Mouse (Mus musculus) intestine, embryonic 14.5 days (tissue): Measurements from ENCODE around the gene Catsper3. TPM values are rescaled to one million over a fixed set of nuclear protein-coding genes. Genes with fewer than 3 reads are reported as not detected.

Experiments
- ATAC-seq: fragments of 200-750 bp; cut with Nextera tagmentation; replicated peaks from 2 replicates; pipeline ENCODE4 v1.8.0; 2017; ENCODE audit warnings: low read depth, moderate number of reproducible peaks, moderate TSS enrichment, moderate library complexity; ENCODE audit not compliant: low FRiP score, low TSS enrichment
- DNase-seq: peaks from one replicate; pipeline ENCODE4 v3.0.0-alpha.2; 2018; ENCODE audit warnings: low spot score
- H3K27ac ChIP-seq: fragments of 300-500 bp; sonication (generic); 2 replicates; pipeline ENCODE4 v1.5.1; 2014; ENCODE audit warnings: low read depth, mild to moderate bottlenecking, control low read depth
- H3K27me3 ChIP-seq: fragments of 300-500 bp; sonication (generic); replicated peaks from 2 replicates; pipeline ENCODE4 v1.6.1; 2014; ENCODE audit warnings: low read length, control low read depth; ENCODE audit not compliant: control insufficient read depth, insufficient read depth
- H3K36me3 ChIP-seq: fragments of 300-500 bp; sonication (generic); 2 replicates; pipeline ENCODE4 v1.6.1; 2014; ENCODE audit warnings: low read length, control low read depth; ENCODE audit not compliant: control insufficient read depth, insufficient read depth
- H3K4me1 ChIP-seq: fragments of 300-500 bp; sonication (generic); replicated peaks from 2 replicates; pipeline ENCODE4 v1.6.1; 2014; ENCODE audit warnings: low read length, control low read depth, mixed read lengths; ENCODE audit not compliant: control insufficient read depth, insufficient read depth
- H3K4me2 ChIP-seq: fragments of 300-500 bp; sonication (generic); 2 replicates; pipeline ENCODE4 v1.6.1; 2014; ENCODE audit warnings: low read length
- H3K4me3 ChIP-seq: fragments of 300-500 bp; sonication (generic); 2 replicates; pipeline ENCODE4 v1.5.1; 2014; ENCODE audit warnings: low read depth, low read length, control low read depth, mixed read lengths
- H3K9ac ChIP-seq: fragments of 300-500 bp; sonication (generic); 2 replicates; pipeline ENCODE4 v1.6.1; 2014; ENCODE audit warnings: mild to moderate bottlenecking, low read length
- H3K9me3 ChIP-seq: fragments of 300-500 bp; sonication (generic); 2 replicates; pipeline ENCODE4 v1.6.1; 2016; ENCODE audit warnings: low read length, control low read depth; ENCODE audit not compliant: control insufficient read depth
- WGBS: fragments of 180-500 bp; shearing (Covaris S2); extraction: QIAGEN DNeasy Blood & Tissue Kit; methylation state at CpG from one replicate; pipeline ENCODE4 v1.1.7; 2014; 5-methylcytosine and 5-hydroxymethylcytosine counted together
- polyA plus RNA-seq: library from polyadenylated mRNA; unstranded; fragments of >200 nt; fragmentation: Nextera tagmentation; extraction: Ambion mirVana; gene quantifications from 2 replicates; pipeline ENCODE4 v1.2.1, GENCODE M21; 2014

Gene Catsper3
- polyA plus RNA-seq, 1 experiment from 2014 or later, result 0.23 TPM

DNA sequence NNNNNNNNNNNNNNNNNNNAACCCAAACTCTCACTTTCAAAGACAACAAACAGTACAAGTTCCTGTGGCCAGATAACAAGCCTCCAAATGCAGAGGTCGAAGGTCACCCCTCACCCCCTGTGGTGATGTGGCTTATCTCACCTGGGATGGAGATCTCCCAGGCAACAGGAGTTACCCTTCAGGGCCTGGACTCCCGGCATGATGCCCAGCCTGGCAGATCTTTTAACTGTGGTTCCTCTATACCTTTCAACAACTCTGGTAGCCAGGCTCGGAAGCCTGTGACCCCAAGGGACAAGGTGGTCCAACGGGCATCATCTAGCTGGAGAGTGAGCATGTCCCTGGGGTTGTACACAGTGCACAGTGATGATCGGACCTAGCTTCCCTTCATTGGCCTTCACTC lies 38.1 kb downstream of the Catsper3 start:
- Histone ChIP-seq H3K9ac (no peak overlapping the region), H3K9me3 (no peaks in the 10 kb centered on the region), H3K36me3 (no peaks in the 10 kb centered on the region), H3K27me3 (peaks cover 63% of the 10 kb centered on the region), H3K4me2 (no peak overlapping the region), H3K4me3 (no peak overlapping the region), H3K4me1 (no peaks in the 10 kb centered on the region), H3K27ac (no peak overlapping the region)
- no peak for DNase-seq
- no peak for ATAC-seq
- WGBS, result 59% methylated on average over 5 of the region's 5 CpGs

DNA sequence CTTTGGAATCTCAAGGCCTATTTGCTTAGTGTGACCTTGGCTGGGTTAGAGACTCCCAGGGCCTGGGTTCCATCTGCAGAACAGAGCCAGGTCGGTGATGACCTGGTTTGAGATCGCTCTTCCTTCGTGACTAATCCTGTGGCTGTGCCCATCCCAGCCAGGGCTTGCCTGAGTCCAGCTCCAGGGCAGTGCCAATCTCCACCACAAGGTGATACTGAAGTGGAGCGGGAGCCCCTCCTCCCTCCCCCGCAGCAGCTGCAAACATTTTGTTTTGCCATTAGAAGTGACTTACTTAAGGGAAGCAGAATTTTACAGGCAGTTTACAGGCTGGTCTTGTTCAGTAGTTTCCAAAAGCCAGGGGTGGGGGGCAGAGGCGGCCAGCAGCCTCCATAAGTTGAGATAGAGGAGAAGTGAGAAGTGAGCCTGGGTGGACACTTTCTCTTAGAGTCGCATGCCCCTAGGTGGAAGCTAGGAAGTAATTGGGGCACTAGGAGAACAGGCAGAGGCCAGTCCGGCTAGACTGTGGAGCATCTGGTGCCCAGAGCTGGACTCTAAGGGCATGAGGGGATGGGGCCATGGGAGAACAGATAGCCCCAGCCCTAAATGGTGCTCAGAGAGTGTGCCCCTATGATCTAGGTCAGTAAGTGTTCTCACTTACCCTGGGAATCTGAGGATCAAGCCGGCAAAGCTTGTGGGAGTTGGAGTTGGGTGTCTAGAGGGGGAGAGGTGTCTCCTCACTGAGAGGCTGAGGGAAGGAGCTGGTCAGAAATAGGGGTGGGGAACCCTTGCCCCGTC lies 40.0 kb downstream of the Catsper3 start:
- DNase-seq, result peak; percentile 69
- no peaks in the 10 kb centered on the region for H3K4me1 ChIP-seq
- 12% methylated on average over 10 of the region's 10 CpGs for WGBS
- no peak overlapping the region for H3K4me2 ChIP-seq
- peaks cover 73% of the 10 kb centered on the region for H3K27me3 ChIP-seq
- H3K9ac ChIP-seq, result no peak overlapping the region
- no peak for ATAC-seq
- H3K27ac ChIP-seq, result no peak overlapping the region
- no peaks in the 10 kb centered on the region for H3K36me3 ChIP-seq
- H3K9me3 ChIP-seq, result no peaks in the 10 kb centered on the region
- no peak overlapping the region for H3K4me3 ChIP-seq

DNA sequence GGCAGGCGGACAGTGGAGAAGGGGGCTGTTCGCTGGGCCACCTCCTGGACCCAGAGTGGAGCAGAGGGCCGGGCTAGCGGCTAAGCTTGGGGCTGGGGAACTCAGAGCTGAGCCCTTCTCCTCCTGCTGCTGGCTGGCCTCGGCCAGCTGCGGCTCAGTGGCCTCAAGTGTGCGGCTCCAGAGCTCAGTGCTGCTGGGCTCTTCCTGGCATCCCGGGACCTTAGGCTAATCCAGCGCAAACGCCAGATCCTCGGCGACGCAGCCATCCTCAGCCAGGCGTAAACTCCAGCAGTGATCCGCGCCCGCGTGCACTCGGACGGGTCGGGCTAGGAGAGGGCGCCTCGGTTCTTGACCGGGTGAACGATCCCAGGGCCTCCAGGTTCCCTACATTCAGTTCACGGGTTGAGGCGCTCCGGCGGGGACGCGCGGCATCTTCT lies 40.9 kb downstream of the Catsper3 start:
- Histone ChIP-seq H3K4me1 (no peaks in the 10 kb centered on the region), H3K4me3 (0 out of 2 replicates have a peak overlapping the region, but pooled peaks have one; percentile 12), H3K36me3 (no peaks in the 10 kb centered on the region), H3K27me3 (peaks cover 82% of the 10 kb centered on the region), H3K9me3 (no peaks in the 10 kb centered on the region), H3K27ac (no peak overlapping the region), H3K9ac (no peak overlapping the region), H3K4me2 (peak overlapping the region; percentile 39)
- ATAC-seq (peak; percentile 34; the same call in 1 of the 2 replicates), DNase-seq (peak; percentile 77)
- WGBS, result 8% methylated on average over 30 of the region's 32 CpGs

DNA sequence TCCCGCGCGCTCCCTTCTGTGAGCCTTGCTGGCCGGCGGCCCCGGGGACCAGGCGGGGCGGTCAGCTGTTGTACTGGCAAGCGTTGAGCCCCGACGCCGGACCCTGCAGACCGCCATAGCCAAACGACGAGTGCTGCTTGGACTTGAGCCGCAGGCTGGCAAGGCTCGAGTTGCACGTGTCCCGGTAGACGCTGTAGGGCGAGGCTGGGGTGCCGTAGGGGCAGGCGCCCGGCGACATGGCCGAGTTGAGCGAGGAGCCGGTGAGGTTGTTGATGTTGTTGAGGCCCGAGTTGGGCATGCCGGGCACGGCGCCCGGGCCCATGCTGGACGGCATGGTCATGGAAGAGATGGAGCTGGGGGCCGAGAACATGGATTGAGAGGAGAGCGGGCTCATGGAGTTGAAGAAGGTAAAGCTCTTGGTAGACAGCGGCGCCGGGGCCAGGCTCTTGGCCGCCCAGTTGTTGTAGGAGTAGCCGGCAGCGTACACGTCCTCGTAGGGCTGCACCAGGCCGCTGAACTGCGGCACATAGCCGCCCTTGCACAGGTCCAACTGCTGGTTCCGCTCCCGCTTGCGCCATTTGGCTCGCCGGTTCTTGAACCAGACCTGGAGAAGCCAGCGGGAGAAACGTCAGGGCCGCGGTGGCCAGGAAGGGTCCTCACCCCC lies 41.8 kb downstream of the Catsper3 start:
- 6% methylated on average over 56 of the region's 56 CpGs for WGBS
- peak overlapping the region; percentile 20; the same call in 1 of the 2 replicates for H3K9ac ChIP-seq
- H3K9me3 ChIP-seq, result no peaks in the 10 kb centered on the region
- peaks cover 86% of the 10 kb centered on the region for H3K27me3 ChIP-seq
- H3K4me2 ChIP-seq, result peak overlapping the region; percentile 39
- 0 out of 2 replicates have a peak overlapping the region, but pooled peaks have one; percentile 12 for H3K4me3 ChIP-seq
- 0 out of 2 replicates have a peak, but pooled peaks cover 5% of the 10 kb centered on the region for H3K4me1 ChIP-seq
- H3K27ac ChIP-seq, result no peak overlapping the region
- ATAC-seq (no peak), DNase-seq (peak; percentile 84)
- no peaks in the 10 kb centered on the region for H3K36me3 ChIP-seq

DNA sequence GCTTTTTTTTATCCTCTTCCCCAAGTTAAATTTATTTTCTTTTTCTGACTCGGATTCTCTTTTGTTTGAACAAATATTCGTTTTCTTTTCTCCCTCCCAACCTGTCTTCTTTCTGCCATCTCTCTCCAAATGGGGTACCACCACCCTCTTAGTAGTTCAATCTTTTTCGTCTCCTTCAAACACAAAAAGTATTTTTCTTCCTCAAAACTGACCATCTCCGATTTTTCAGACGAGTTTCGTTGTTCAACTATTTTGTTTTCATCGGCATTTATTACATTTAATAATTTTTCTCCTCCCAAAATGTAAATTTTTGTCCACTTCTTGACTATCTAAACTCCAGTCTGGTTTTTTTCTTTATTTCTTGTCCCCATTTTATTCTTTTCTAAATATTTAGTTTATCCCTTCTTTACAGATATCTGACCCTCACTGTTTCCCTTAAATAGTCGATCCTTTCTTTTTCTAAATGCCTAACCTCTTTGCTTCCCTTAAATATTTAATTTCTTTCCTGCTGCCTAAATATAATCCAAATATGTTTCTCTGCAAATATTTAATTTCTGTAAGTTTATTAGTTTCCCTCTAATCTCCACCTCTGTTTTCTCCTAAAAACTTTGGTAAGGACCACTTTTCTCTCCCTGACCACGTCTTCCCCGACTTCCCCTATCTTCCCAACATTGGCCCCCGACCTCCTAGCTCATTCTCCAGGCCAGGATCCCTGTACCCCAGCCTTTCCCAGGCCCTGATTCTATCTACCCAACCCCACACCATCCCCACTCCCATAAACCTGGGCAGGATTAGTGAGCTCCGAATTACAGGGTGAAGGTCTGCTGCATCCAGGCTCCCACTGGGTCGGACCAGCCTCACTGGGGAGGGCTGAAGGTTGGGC lies 42.7 kb downstream of the Catsper3 start:
- 0 out of 2 replicates have a peak overlapping the region, but pooled peaks have one; percentile 20 for H3K9ac ChIP-seq
- no peak overlapping the region for H3K27ac ChIP-seq
- 0 out of 2 replicates have a peak, but pooled peaks cover 5% of the 10 kb centered on the region for H3K4me1 ChIP-seq
- 9% methylated on average over 13 of the region's 13 CpGs for WGBS
- DNase-seq (no peak), ATAC-seq (no peak)
- H3K36me3 ChIP-seq, result no peaks in the 10 kb centered on the region
- peak overlapping the region; percentile 39 for H3K4me2 ChIP-seq
- H3K9me3 ChIP-seq, result no peaks in the 10 kb centered on the region
- H3K4me3 ChIP-seq, result peak overlapping the region; percentile 45; the same call in 1 of the 2 replicates
- peaks cover 92% of the 10 kb centered on the region for H3K27me3 ChIP-seq

DNA sequence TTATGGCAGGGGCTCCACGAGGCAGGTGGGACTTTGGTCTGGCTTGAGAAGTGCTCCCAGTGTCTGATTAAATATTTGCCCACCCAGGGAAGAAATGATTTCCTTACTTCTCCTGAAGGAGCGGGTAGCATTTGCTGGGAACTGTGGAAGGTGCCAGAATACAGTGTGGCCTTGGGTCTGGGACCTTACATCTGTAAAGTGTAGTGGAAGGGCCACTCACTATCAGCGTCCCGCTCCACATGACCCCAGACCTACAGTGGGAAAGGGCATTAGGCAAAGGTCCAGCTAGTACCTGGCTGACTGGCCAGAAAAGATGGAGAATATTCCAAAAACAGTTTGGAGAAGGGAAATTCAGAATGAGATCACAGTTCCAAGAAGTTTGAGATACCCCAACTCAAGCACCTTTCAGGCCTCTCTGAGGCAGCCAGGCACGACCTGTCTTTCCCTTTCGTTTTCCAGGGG lies 43.3 kb downstream of the Catsper3 start:
- H3K27ac ChIP-seq, result no peak overlapping the region
- DNase-seq (peak; percentile 74), ATAC-seq (no peak)
- H3K4me1 ChIP-seq, result 0 out of 2 replicates have a peak, but pooled peaks cover 5% of the 10 kb centered on the region
- H3K4me3 ChIP-seq, result peak overlapping the region; percentile 45
- H3K36me3 ChIP-seq, result no peaks in the 10 kb centered on the region
- peak overlapping the region; percentile 31 for H3K9ac ChIP-seq
- peaks cover 92% of the 10 kb centered on the region for H3K27me3 ChIP-seq
- H3K9me3 ChIP-seq, result no peaks in the 10 kb centered on the region
- peak overlapping the region; percentile 30 for H3K4me2 ChIP-seq
- WGBS, result 4% methylated on average over 6 of the region's 6 CpGs

DNA sequence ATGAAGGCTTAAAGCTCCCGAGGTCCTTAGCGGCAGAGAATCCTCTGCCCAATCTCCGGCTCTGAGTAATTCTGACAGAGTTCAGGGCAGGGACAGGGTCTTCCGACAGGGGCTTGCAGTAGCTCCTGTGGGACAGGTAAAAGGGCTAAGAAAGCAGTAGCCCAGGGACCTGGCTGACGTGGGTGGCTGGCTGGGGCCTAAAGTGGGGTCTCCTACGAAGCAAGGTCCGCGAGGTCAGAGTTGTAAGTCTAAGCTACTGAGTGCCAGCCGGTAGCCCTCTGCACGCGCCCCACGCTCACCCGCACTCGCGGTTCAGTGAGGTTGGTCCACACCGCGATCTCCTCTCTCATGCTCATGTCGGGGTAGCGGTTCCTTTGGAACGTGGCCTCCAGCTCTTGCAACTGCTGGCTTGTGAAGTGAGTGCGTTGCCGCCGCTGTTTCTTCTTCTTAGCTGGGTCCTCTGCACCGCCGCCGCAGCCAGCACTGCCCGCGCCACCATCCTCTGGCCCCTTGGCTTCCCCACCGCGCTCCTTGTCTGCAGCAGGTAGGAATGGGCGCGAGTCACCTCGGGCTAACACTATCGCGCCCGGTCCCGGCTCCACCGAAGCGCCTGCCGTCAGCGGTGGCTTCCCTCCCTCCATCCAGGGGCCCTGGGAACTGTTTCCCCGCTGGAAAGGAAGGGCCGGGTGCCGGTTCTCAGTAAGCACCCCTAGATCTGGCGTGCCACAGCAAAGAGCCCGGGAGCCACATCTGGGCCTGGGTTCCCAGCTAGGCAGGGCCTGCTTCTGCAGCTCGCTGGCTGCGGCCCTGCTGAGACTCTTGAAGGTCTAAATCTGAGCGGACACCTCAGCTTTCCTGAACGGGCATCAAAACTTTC lies 44.0 kb downstream of the Catsper3 start:
- WGBS, result 1% methylated on average over 50 of the region's 50 CpGs
- peak overlapping the region; percentile 30 for H3K4me2 ChIP-seq
- H3K27ac ChIP-seq, result no peak overlapping the region
- H3K27me3 ChIP-seq, result peaks cover 92% of the 10 kb centered on the region
- H3K4me3 ChIP-seq, result peak overlapping the region; percentile 45
- peak overlapping the region; percentile 31 for H3K9ac ChIP-seq
- DNase-seq (peak; percentile 83), ATAC-seq (no peak)
- no peaks in the 10 kb centered on the region for H3K36me3 ChIP-seq
- no peaks in the 10 kb centered on the region for H3K9me3 ChIP-seq
- 0 out of 2 replicates have a peak, but pooled peaks cover 5% of the 10 kb centered on the region for H3K4me1 ChIP-seq
